Mouse (Mus musculus) embryonic facial prominence, embryonic 12.5 days (tissue): ENCODE measurements around the gene Olfr272. TPM values are rescaled to one million over a fixed set of nuclear protein-coding genes. Genes with fewer than 3 reads are reported as not detected.

Experiments used
- ATAC-seq: fragments of 200-750 bp; cut with Nextera tagmentation; 2 replicates; pipeline ENCODE4 v1.8.0; 2017; ENCODE audit not compliant: insufficient number of reproducible peaks, insufficient read depth, low FRiP score, low TSS enrichment
- H3K27ac ChIP-seq: fragments of 300-500 bp; sonication (generic); 2 replicates; pipeline ENCODE4 v1.5.1; 2016; ENCODE audit warnings: mild to moderate bottlenecking
- H3K27me3 ChIP-seq: fragments of 300-500 bp; sonication (generic); 2 replicates; pipeline ENCODE4 v1.6.1; 2016; ENCODE audit warnings: mild to moderate bottlenecking, moderate library complexity
- H3K36me3 ChIP-seq: fragments of 300-500 bp; sonication (generic); 2 replicates; pipeline ENCODE4 v1.6.1; 2016; ENCODE audit warnings: mild to moderate bottlenecking
- H3K4me1 ChIP-seq: fragments of 300-500 bp; sonication (generic); 2 replicates; pipeline ENCODE4 v1.6.1; 2016
- H3K4me2 ChIP-seq: fragments of 300-500 bp; sonication (generic); replicated peaks from 2 replicates; pipeline ENCODE4 v1.6.1; 2016; ENCODE audit warnings: mild to moderate bottlenecking, moderate library complexity
- H3K4me3 ChIP-seq: fragments of 300-500 bp; sonication (generic); 2 replicates; pipeline ENCODE4 v1.5.1; 2016; ENCODE audit warnings: mild to moderate bottlenecking
- H3K9ac ChIP-seq: fragments of 300-500 bp; sonication (generic); 2 replicates; pipeline ENCODE4 v1.6.1; 2016; ENCODE audit warnings: mild to moderate bottlenecking, moderate library complexity
- H3K9me3 ChIP-seq: fragments of 300-500 bp; sonication (generic); 2 replicates; pipeline ENCODE4 v1.6.1; 2016; ENCODE audit warnings: mild to moderate bottlenecking, moderate library complexity
- WGBS: fragments of 180-500 bp; shearing (Covaris S2); methylation state at CpG from one replicate; pipeline ENCODE4 v1.1.7; 2016; 5-methylcytosine and 5-hydroxymethylcytosine counted together
- polyA plus RNA-seq: library from polyadenylated mRNA; unstranded; fragments of >200 nt; fragmentation: Nextera tagmentation; extraction: Ambion mirVana; gene quantifications from 2 replicates; pipeline ENCODE4 v1.2.1, GENCODE M21; 2016

Olfr272 gene
- not detected in 2 replicates for polyA plus RNA-seq

GRCm38 (mm10) chr4:52919078-52919477 is at the start of gene Olfr272:
TSS of gene Olfr272 (minus strand) at chr4:52919178.
- Histone ChIP-seq H3K4me2 (no peak within 1 kb of the TSS), H3K27ac (no peak within 1 kb of the TSS), H3K9ac (no peak within 1 kb of the TSS), H3K9me3 (no peaks in the 10 kb centered on the region), H3K36me3 (no peaks in the 10 kb centered on the region), H3K4me3 (no peak within 1 kb of the TSS), H3K4me1 (no peaks in the 10 kb centered on the region), H3K27me3 (no peaks in the 10 kb centered on the region)
- ATAC-seq = no peak
- 84% methylated on average over 2 of the region's 2 CpGs for WGBS

- H3K27me3 ChIP-seq = no peaks in the 10 kb centered on the region
- H3K36me3 ChIP-seq = no peaks in the 10 kb centered on the region
- no peaks in the 10 kb centered on the region for H3K4me1 ChIP-seq
- no peak within 1 kb of the TSS for H3K9ac ChIP-seq
- ATAC-seq = no peak
- no peak within 1 kb of the TSS for H3K4me2 ChIP-seq
- H3K4me3 ChIP-seq = no peak within 1 kb of the TSS
- no peaks in the 10 kb centered on the region for H3K9me3 ChIP-seq
- H3K27ac ChIP-seq = no peak within 1 kb of the TSS
Observed at GRCm38 (mm10) chr4:52964247-52964646, 45.3 kb upstream of the Olfr272 start, which contains the start of gene Olfr270. TSS of gene Olfr270 (plus strand) at chr4:52964547.

- Histone ChIP-seq H3K4me3 (no peak overlapping the region), H3K4me1 (no peaks in the 10 kb centered on the region), H3K36me3 (no peaks in the 10 kb centered on the region), H3K9me3 (no peaks in the 10 kb centered on the region), H3K4me2 (no peak overlapping the region), H3K9ac (no peak overlapping the region), H3K27ac (no peak overlapping the region), H3K27me3 (no peaks in the 10 kb centered on the region)
- WGBS = 43% methylated on average over 4 of the region's 4 CpGs
- no peak for ATAC-seq
Observed at GRCm38 (mm10) chr4:52958693-52959092, 39.7 kb upstream of the Olfr272 start.

GRCm38 (mm10) chr4:52949005-52949404 is 30.0 kb upstream of the Olfr272 start:
- Histone ChIP-seq H3K9ac (no peak overlapping the region), H3K4me2 (no peak overlapping the region), H3K4me1 (no peaks in the 10 kb centered on the region), H3K36me3 (no peaks in the 10 kb centered on the region), H3K27ac (no peak overlapping the region), H3K4me3 (no peak overlapping the region), H3K27me3 (no peaks in the 10 kb centered on the region), H3K9me3 (no peaks in the 10 kb centered on the region)
- ATAC-seq = no peak
- WGBS = 83% methylated on average over 2 of the region's 2 CpGs

- Histone ChIP-seq H3K27me3 (no peaks in the 10 kb centered on the region), H3K4me3 (no peak overlapping the region), H3K4me1 (no peaks in the 10 kb centered on the region), H3K4me2 (no peak overlapping the region), H3K27ac (no peak overlapping the region), H3K36me3 (no peaks in the 10 kb centered on the region), H3K9ac (no peak overlapping the region), H3K9me3 (no peaks in the 10 kb centered on the region)
- ATAC-seq = no peak
Observed at GRCm38 (mm10) chr4:52946665-52947064, 27.7 kb upstream of the Olfr272 start.

GRCm38 (mm10) chr4:52930480-52930879 is 11.5 kb upstream of the Olfr272 start:
- H3K27ac ChIP-seq = no peak overlapping the region
- ATAC-seq = no peak
- H3K4me1 ChIP-seq = no peaks in the 10 kb centered on the region
- no peaks in the 10 kb centered on the region for H3K27me3 ChIP-seq
- H3K4me3 ChIP-seq = no peak overlapping the region
- no peaks in the 10 kb centered on the region for H3K36me3 ChIP-seq
- H3K9me3 ChIP-seq = no peaks in the 10 kb centered on the region
- no peak overlapping the region for H3K9ac ChIP-seq
- 94% methylated on average over 4 of the region's 4 CpGs for WGBS
- H3K4me2 ChIP-seq = no peak overlapping the region

GRCm38 (mm10) chr4:52917311-52917688 is 1.7 kb downstream of the Olfr272 start:
- Histone ChIP-seq H3K27me3 (no peaks in the 10 kb centered on the region), H3K4me3 (no peak overlapping the region), H3K36me3 (no peaks in the 10 kb centered on the region), H3K4me1 (no peaks in the 10 kb centered on the region), H3K9ac (no peak overlapping the region), H3K27ac (no peak overlapping the region), H3K4me2 (no peak overlapping the region), H3K9me3 (no peaks in the 10 kb centered on the region)
- no peak for ATAC-seq
- 77% methylated on average over 2 of the region's 2 CpGs for WGBS

- H3K4me1 ChIP-seq = no peaks in the 10 kb centered on the region
- H3K4me3 ChIP-seq = no peak overlapping the region
- WGBS = 81% methylated on average over 6 of the region's 6 CpGs
- no peak for ATAC-seq
- no peaks in the 10 kb centered on the region for H3K27me3 ChIP-seq
- H3K4me2 ChIP-seq = no peak overlapping the region
- no peak overlapping the region for H3K9ac ChIP-seq
- no peaks in the 10 kb centered on the region for H3K9me3 ChIP-seq
- no peaks in the 10 kb centered on the region for H3K36me3 ChIP-seq
- H3K27ac ChIP-seq = no peak overlapping the region
Observed at GRCm38 (mm10) chr4:52916659-52917310, 2.2 kb downstream of the Olfr272 start.

- H3K4me1 ChIP-seq = no peaks in the 10 kb centered on the region
- no peak overlapping the region for H3K9ac ChIP-seq
- H3K4me3 ChIP-seq = no peak overlapping the region
- no peak overlapping the region for H3K27ac ChIP-seq
- no peaks in the 10 kb centered on the region for H3K9me3 ChIP-seq
- no peak for ATAC-seq
- WGBS = 55% methylated on average over 3 of the region's 3 CpGs
- no peaks in the 10 kb centered on the region for H3K36me3 ChIP-seq
- no peak overlapping the region for H3K4me2 ChIP-seq
- H3K27me3 ChIP-seq = no peaks in the 10 kb centered on the region
Observed at GRCm38 (mm10) chr4:52912409-52912808, 6.6 kb downstream of the Olfr272 start.

- Histone ChIP-seq H3K9me3 (no peaks in the 10 kb centered on the region), H3K36me3 (no peaks in the 10 kb centered on the region), H3K27me3 (no peaks in the 10 kb centered on the region), H3K27ac (no peak overlapping the region), H3K4me2 (no peak overlapping the region), H3K9ac (no peak overlapping the region), H3K4me1 (no peaks in the 10 kb centered on the region), H3K4me3 (no peak overlapping the region)
- no peak for ATAC-seq
- WGBS = 79% methylated on average over 3 of the region's 3 CpGs
Observed at GRCm38 (mm10) chr4:52909542-52909941, 9.4 kb downstream of the Olfr272 start.

GRCm38 (mm10) chr4:52864156-52864555 is 54.8 kb downstream of the Olfr272 start:
- 94% methylated on average over 9 of the region's 9 CpGs for WGBS

More at GRCm38 (mm10) chr4:52864156-52864555, 54.8 kb downstream of the Olfr272 start:
- Histone ChIP-seq H3K4me2 (no peak overlapping the region), H3K27me3 (no peaks in the 10 kb centered on the region), H3K36me3 (no peaks in the 10 kb centered on the region), H3K9me3 (no peaks in the 10 kb centered on the region), H3K27ac (no peak overlapping the region), H3K4me3 (no peak overlapping the region), H3K4me1 (no peaks in the 10 kb centered on the region), H3K9ac (no peak overlapping the region)
- no peak for ATAC-seq
